Mouse (Mus musculus) MEL (cell line): ENCODE results near the gene Eps15. TPM values are rescaled to one million over a fixed set of nuclear protein-coding genes. Genes with fewer than 3 reads are reported as not detected.
"Not testable (repeated sequence)": the region's sequence is repeated elsewhere in the genome, so short reads cannot be mapped to it uniquely, and the experiment has no call there.

Experiments used
- DNase-seq: peaks from one replicate; pipeline ENCODE4 v3.0.0; 2011; ENCODE audit warnings: low read depth, low spot score
- H3K27ac ChIP-seq: 2 replicates; pipeline ENCODE4 v1.5.1; 2012; ENCODE audit warnings: low read depth, mild to moderate bottlenecking, control low read depth, low read length, moderate library complexity; ENCODE audit not compliant: control insufficient read depth
- H3K27me3 ChIP-seq, 2 experiments: fragments of 150-350 bp in 1 of 2; sonication (generic) in 1 of 2; 2 replicates each; pipeline ENCODE4 v1.6.1; 2012; ENCODE audit warnings: low read length in 2 of 2, mild to moderate bottlenecking in 2 of 2, improper control_type of control experiment in 1 of 2, moderate library complexity in 1 of 2; ENCODE audit not compliant: insufficient read depth in 2 of 2, control insufficient read depth in 1 of 2
- H3K36me3 ChIP-seq, 2 experiments: 2 replicates each; pipeline ENCODE4 v1.6.1; 2012 to 2014; ENCODE audit warnings: low read length in 2 of 2, improper control_type of control experiment in 1 of 2, inconsistent platforms in 1 of 2, mild to moderate bottlenecking in 1 of 2; ENCODE audit not compliant: insufficient read depth in 2 of 2, control insufficient read depth in 1 of 2
- H3K4me1 ChIP-seq, 2 experiments: fragments of 150-350 bp in 1 of 2; sonication (generic) in 1 of 2; 2 replicates each; pipeline ENCODE4 v1.6.1; 2012; ENCODE audit warnings: low read length in 2 of 2, improper control_type of control experiment in 1 of 2, mild to moderate bottlenecking in 1 of 2; ENCODE audit not compliant: insufficient read depth in 2 of 2, control insufficient read depth in 1 of 2
- H3K4me3 ChIP-seq, 2 experiments: fragments of 150-350 bp in 1 of 2; sonication (generic) in 1 of 2; 2 replicates each; pipeline ENCODE4 v1.5.1; 2012; ENCODE audit warnings: low read depth in 2 of 2, low read length in 2 of 2, mild to moderate bottlenecking in 2 of 2, moderate library complexity in 2 of 2, control low read depth in 1 of 2, improper control_type of control experiment in 1 of 2; ENCODE audit not compliant: control insufficient read depth in 1 of 2, insufficient read depth in 1 of 2
- H3K79me2 ChIP-seq: 2 replicates; pipeline ENCODE4 v1.6.1; 2012; ENCODE audit warnings: mild to moderate bottlenecking, low read length, moderate library complexity; ENCODE audit not compliant: control insufficient read depth, poor library complexity, insufficient read depth
- H3K9ac ChIP-seq: 2 replicates; pipeline ENCODE4 v1.6.1; 2012; ENCODE audit warnings: low read depth, mild to moderate bottlenecking, control low read depth, low read length, moderate library complexity; ENCODE audit not compliant: control insufficient read depth, poor library complexity, severe bottlenecking
- H3K9me3 ChIP-seq: fragments of 150-350 bp; sonication (generic); replicated peaks from 2 replicates; pipeline ENCODE4 v1.6.1; 2012; ENCODE audit warnings: mild to moderate bottlenecking, low read length, improper control_type of control experiment, moderate library complexity; ENCODE audit not compliant: insufficient read depth
- BHLHE40 ChIP-seq: IDR thresholded peaks from 2 replicates; pipeline ENCODE4 v1.6.1; 2012; ENCODE audit warnings: low read depth, mild to moderate bottlenecking, inconsistent platforms, low read length, improper control_type of control experiment, borderline replicate concordance
- CTCF ChIP-seq, 3 experiments: IDR thresholded peaks in 2 of 3; conservative IDR thresholded peaks in 1 of 3; 2 replicates each; pipeline ENCODE4 v1.5.1; 2011 to 2012; ENCODE audit warnings: low read length in 3 of 3, low read depth in 2 of 3, mild to moderate bottlenecking in 2 of 3, improper control_type of control experiment in 1 of 3, inconsistent platforms in 1 of 3, mixed read lengths in 1 of 3, moderate library complexity in 1 of 3; ENCODE audit not compliant: control insufficient read depth in 1 of 3, insufficient read depth in 1 of 3, poor library complexity in 1 of 3, severe bottlenecking in 1 of 3
- E2F4 ChIP-seq: IDR thresholded peaks from 2 replicates; pipeline ENCODE4 v1.6.1; 2011; ENCODE audit warnings: low read depth, low read length, improper control_type of control experiment, borderline replicate concordance
- GABPA ChIP-seq: IDR thresholded peaks from 2 replicates; pipeline ENCODE4 v1.6.1; 2012; ENCODE audit warnings: low read depth, mild to moderate bottlenecking, inconsistent platforms, low read length, improper control_type of control experiment, moderate library complexity
- GATA1 ChIP-seq: IDR thresholded peaks from 2 replicates; pipeline ENCODE4 v1.6.1; 2011; ENCODE audit warnings: low read depth, low read length, improper control_type of control experiment
- JUND ChIP-seq: IDR thresholded peaks from 2 replicates; pipeline ENCODE4 v1.6.1; 2011; ENCODE audit warnings: low read depth, mild to moderate bottlenecking, improper control_type of control experiment, low read length
- KAT2A ChIP-seq: conservative IDR thresholded peaks from 2 replicates; pipeline ENCODE4 v1.6.1; 2012; ENCODE audit warnings: low read depth, low read length, improper control_type of control experiment, inconsistent platforms
- MXI1 ChIP-seq: IDR thresholded peaks from 2 replicates; pipeline ENCODE4 v1.6.1; 2011; ENCODE audit warnings: mild to moderate bottlenecking, low read depth, low read length, improper control_type of control experiment
- MYB ChIP-seq: IDR thresholded peaks from 2 replicates; pipeline ENCODE4 v1.6.1; 2011; ENCODE audit warnings: mild to moderate bottlenecking, low read depth, low read length, improper control_type of control experiment
- NELFE ChIP-seq: IDR thresholded peaks from 2 replicates; pipeline ENCODE4 v1.6.1; 2011; ENCODE audit warnings: low read depth, low read length, improper control_type of control experiment
- NRF1 ChIP-seq: IDR thresholded peaks from 2 replicates; pipeline ENCODE4 v1.6.1; 2014; ENCODE audit warnings: low read depth, mild to moderate bottlenecking, inconsistent platforms, low read length, improper control_type of control experiment, moderate library complexity; ENCODE audit not compliant: poor library complexity, insufficient read depth, severe bottlenecking
- POLR2AphosphoS2 ChIP-seq: IDR thresholded peaks from 2 replicates; pipeline ENCODE4 v1.6.1; 2011; ENCODE audit warnings: low read length, improper control_type of control experiment
- RCOR1 ChIP-seq: IDR thresholded peaks from 2 replicates; pipeline ENCODE4 v1.6.1; 2012; ENCODE audit warnings: low read depth, mild to moderate bottlenecking, inconsistent platforms, low read length, improper control_type of control experiment
- SIN3A ChIP-seq: IDR thresholded peaks from 2 replicates; pipeline ENCODE4 v1.6.1; 2012; ENCODE audit warnings: low read length, improper control_type of control experiment, inconsistent platforms
- SMC3 ChIP-seq: IDR thresholded peaks from 2 replicates; pipeline ENCODE4 v1.6.1; 2011; ENCODE audit warnings: low read depth, low read length, improper control_type of control experiment
- TAL1 ChIP-seq: IDR thresholded peaks from 2 replicates; pipeline ENCODE4 v1.6.1; 2012; ENCODE audit warnings: mild to moderate bottlenecking, inconsistent platforms, low read length, moderate library complexity, mixed read lengths
- UBTF ChIP-seq: IDR thresholded peaks from 2 replicates; pipeline ENCODE4 v1.6.1; 2012; ENCODE audit warnings: low read depth, mild to moderate bottlenecking, inconsistent platforms, low read length, improper control_type of control experiment, moderate library complexity, borderline replicate concordance; ENCODE audit not compliant: insufficient read depth
- USF2 ChIP-seq, 2 experiments: IDR thresholded peaks; 2 replicates each; pipeline ENCODE4 v1.6.1; 2011 to 2012; ENCODE audit warnings: improper control_type of control experiment in 2 of 2, low read length in 2 of 2, borderline replicate concordance in 1 of 2, inconsistent platforms in 1 of 2, low read depth in 1 of 2, mild to moderate bottlenecking in 1 of 2; ENCODE audit not compliant: insufficient read depth in 1 of 2
- ZC3H11A ChIP-seq: IDR thresholded peaks from 2 replicates; pipeline ENCODE4 v1.6.1; 2012; ENCODE audit warnings: low read depth, mild to moderate bottlenecking, inconsistent platforms, low read length, improper control_type of control experiment
- ZMIZ1 ChIP-seq: IDR thresholded peaks from 2 replicates; pipeline ENCODE4 v1.6.1; 2012; ENCODE audit warnings: low read depth, mild to moderate bottlenecking, inconsistent platforms, low read length, improper control_type of control experiment, moderate library complexity
- polyA plus RNA-seq, 2 experiments: library from polyadenylated mRNA; stranded (reverse) in 1 of 2; unstranded in 1 of 2; fragments of >175 nt in 1 of 2; fragments of >200 nt in 1 of 2; gene quantifications; 2 replicates each; pipeline versions ENCODE4 v1.2.1 to v1.2.4; 2012; ENCODE audit warnings: low replicate concordance in 2 of 2, low read depth in 1 of 2; ENCODE audit not compliant: insufficient read length in 2 of 2, insufficient read depth in 1 of 2, missing spikeins in 1 of 2
- total RNA-seq: library from RNA; depleted of rRNA; stranded (reverse); fragments of 300-350 nt; gene quantifications from 2 replicates; pipeline ENCODE4 v1.2.3, GENCODE M21; 2012

The Eps15 gene
- total and polyA plus RNA-seq, 3 experiments = 19.7 to 107 (median 53.3) TPM

- not testable (repeated sequence) for H3K9ac ChIP-seq, H3K27ac ChIP-seq, H3K79me2 ChIP-seq, H3K9me3 ChIP-seq, H3K27me3 ChIP-seq, H3K36me3 ChIP-seq, H3K4me1 ChIP-seq, DNase-seq
- peak in 2 of 3 experiments; percentile 12 to 19; a peak in 1 of 6 replicates for TF ChIP-seq CTCF (IDR thresholded peaks at IDR 0.05 in 2 of 3, conservative IDR thresholded peaks at IDR 0.05 in 1 of 3; ENCODE audit: control insufficient read depth in 1 of 3, insufficient read depth in 1 of 3, low read depth in 2 of 3, low read length in 3 of 3, poor library complexity in 1 of 3, severe bottlenecking in 1 of 3)
- peak overlapping the region in 1 of 2 experiments; percentile 17; a peak in 1 of 4 replicates for H3K4me3 ChIP-seq
Measured at GRCm38 (mm10) chr4:109404908-109405307, 124.8 kb downstream of the Eps15 start.

- Histone ChIP-seq H3K27me3 (no peaks in the 10 kb centered on the region), H3K9me3 (no peaks in the 10 kb centered on the region), H3K4me3 (peak overlapping the region; percentile 43 to 64), H3K79me2 (no peaks in the 10 kb centered on the region; the same call in 1 of the 2 replicates), H3K4me1 (peaks cover 0 to 12% of the 10 kb centered on the region in 2 experiments; a peak in 2 of 4 replicates), H3K36me3 (peaks cover 0 to under 1% of the 10 kb centered on the region in 2 experiments; a peak in 2 of 4 replicates), H3K27ac (peak overlapping the region; percentile 63), H3K9ac (peak overlapping the region; percentile 76)
- DNase-seq = no peak
- no peak for TF ChIP-seq NELFE
- TF ChIP-seq USF2 (IDR thresholded peaks at IDR 0.05; ENCODE audit: borderline replicate concordance in 1 of 2, insufficient read depth in 1 of 2, low read depth in 1 of 2, low read length in 2 of 2) = no peak
- TF ChIP-seq SMC3 = no peak
- TF ChIP-seq NRF1 = no peak
- TF ChIP-seq ZC3H11A = no peak
- TF ChIP-seq JUND = no peak
- no peak for TF ChIP-seq TAL1
- TF ChIP-seq MXI1 = no peak
- TF ChIP-seq ZMIZ1 = no peak
- TF ChIP-seq UBTF = no peak
- no peak for TF ChIP-seq BHLHE40
- no peak for TF ChIP-seq E2F4
- no peak for TF ChIP-seq RCOR1
- TF ChIP-seq POLR2AphosphoS2 = no peak
- TF ChIP-seq KAT2A = no peak
- no peak for TF ChIP-seq SIN3A
- no peak for TF ChIP-seq MYB
- no peak for TF ChIP-seq GABPA
- TF ChIP-seq GATA1 = no peak
- TF ChIP-seq, all 39 proteins: peak for 0
Measured at GRCm38 (mm10) chr4:109405415-109405814, 125.3 kb downstream of the Eps15 start.
